12 mouse cellular contexts compared by ENCODE assay signal in the genomic region with DNA sequence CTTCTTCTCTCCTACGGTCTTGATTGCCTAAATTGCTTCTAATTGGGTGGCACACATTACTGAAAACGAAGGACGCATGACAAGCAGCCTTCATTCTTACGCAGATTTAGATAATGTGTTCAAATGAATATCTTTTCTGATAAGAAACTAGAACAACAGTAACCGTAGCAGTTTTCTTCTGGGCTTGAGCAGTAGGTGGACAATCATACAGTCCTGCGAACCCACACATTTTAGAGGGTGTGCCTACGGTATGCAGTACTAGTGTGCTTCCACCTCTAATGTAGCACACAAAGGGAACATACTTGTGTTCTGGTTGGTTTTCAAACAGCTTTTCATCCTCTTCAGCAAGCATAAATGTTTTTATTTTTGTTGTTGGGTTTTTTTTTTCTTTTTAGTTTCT.
A peak's percentile ranks its signal among the peaks of the same experiment; 100 is the strongest.
DNase-seq lines count a peak whose midpoint lies in the region; ATAC-seq and TF ChIP-seq lines count a peak whose summit lies in the region.
"Had no signal": no experiment of that assay in that cellular context is flagged by ENCODE, and none has a peak within 500 bp of the region (broad histone marks: within the 10 kb centered on the region; RNA-seq: fewer than 3 reads in every experiment).

No protein-coding gene starts in this region.

- no peaks in the 10 kb centered on the region for H3K27me3 ChIP-seq in cerebellum, adult 2 months (ENCODE audit: control insufficient read depth, insufficient read depth, low read length)
- no peaks in the 10 kb centered on the region for H3K27me3 ChIP-seq in forebrain, embryonic 13.5 days

- peak overlapping the region; percentile 79 for H3K4me2 ChIP-seq in forebrain, embryonic 13.5 days
- H3K4me2 ChIP-seq: embryonic facial prominence, embryonic 12.5 days; stomach, embryonic 15.5 days had no signal

- peak overlapping the region; percentile 35; the same call in 1 of the 2 replicates for H3K27ac ChIP-seq in cerebellum, adult 2 months (ENCODE audit: insufficient read depth, low read length)
- H3K27ac ChIP-seq in forebrain, embryonic 13.5 days: peak overlapping the region; percentile 99
- H3K27ac ChIP-seq: embryonic facial prominence, embryonic 12.5 days; gastrocnemius, adult 2 months; stomach, embryonic 15.5 days had no signal

- H3K4me1 ChIP-seq in cerebellum, adult 2 months (ENCODE audit: control insufficient read depth, insufficient read depth, low read length): peaks cover 6% of the 10 kb centered on the region; the same call in 1 of the 2 replicates
- peaks cover 46% of the 10 kb centered on the region for H3K4me1 ChIP-seq in forebrain, embryonic 13.5 days

- H3K36me3 ChIP-seq in forebrain, embryonic 13.5 days (ENCODE audit: poor library complexity, severe bottlenecking): no peaks in the 10 kb centered on the region
- H3K36me3 ChIP-seq: embryonic facial prominence, embryonic 12.5 days; stomach, embryonic 15.5 days had no signal

- H3K9me3 ChIP-seq in forebrain, embryonic 13.5 days (replicated peaks): no peaks in the 10 kb centered on the region
- H3K9me3 ChIP-seq: embryonic facial prominence, embryonic 12.5 days; stomach, embryonic 15.5 days had no signal

- peak overlapping the region; percentile 92 for H3K9ac ChIP-seq in forebrain, embryonic 13.5 days
- H3K9ac ChIP-seq: embryonic facial prominence, embryonic 12.5 days; stomach, embryonic 15.5 days had no signal

- peak; percentile 44 to 48 for DNase-seq in cerebellum, adult 2 months
- peak; percentile 17 for DNase-seq in cerebellum, adult 8-10 months
- peak; percentile 10 for DNase-seq in left cerebral cortex, postnatal 4 days
- no peak for DNase-seq in urinary bladder, postnatal 4 days (ENCODE audit: low spot score in 2 of 2)
- no peak for DNase-seq in adrenal gland, postnatal 14 days
- no peak for DNase-seq in right cerebral cortex, postnatal 4 days
- DNase-seq: gastrocnemius, adult 2 months; kidney, postnatal 14 days had no signal

- TF ChIP-seq CTCF in cerebellum, adult 2 months (IDR thresholded peaks at IDR 0.05; ENCODE audit: borderline replicate concordance, insufficient read depth, low read depth, low read length): no peak

- 16% methylated on average over 7 of the region's 7 CpGs for WGBS in cerebellum, adult 2 months
- 4% methylated on average over 7 of the region's 7 CpGs for WGBS in forebrain, embryonic 13.5 days

- TF ChIP-seq POLR2A in cerebellum, adult 2 months (IDR thresholded peaks at IDR 0.05; ENCODE audit: borderline replicate concordance, insufficient read depth, low read length): no peak

- ATAC-seq in cerebellum, adult (ENCODE audit: insufficient number of reproducible peaks, low FRiP score, low TSS enrichment): no peak
- ATAC-seq in forebrain, embryonic 13.5 days: no peak

- H3K4me3 ChIP-seq in cerebellum, adult 2 months (replicated peaks; ENCODE audit: insufficient read depth, low read depth, low read length): peak overlapping the region; percentile 21
- H3K4me3 ChIP-seq in forebrain, embryonic 13.5 days: peak overlapping the region; percentile 36
- H3K4me3 ChIP-seq: embryonic facial prominence, embryonic 12.5 days; gastrocnemius, adult 2 months; stomach, embryonic 15.5 days had no signal

- intact Hi-C loops in left cerebral cortex, postnatal 4 days (cut with DNase I): loop anchor here (2.0 to 10.0 kb wide), 6 partner anchors 223 to 820 kb away; no protein-coding TSS in a partner anchor

Comparison
In these comparisons a context has a peak if more than half of its experiments do, and no peak if none do; other contexts are left out.
1. DNase-seq: peak in cerebellum, adult 2 months (2 of 2), cerebellum, adult 8-10 months (single experiment) and left cerebral cortex, postnatal 4 days (single experiment); none in urinary bladder, postnatal 4 days (0 of 2), adrenal gland, postnatal 14 days (single experiment) and right cerebral cortex, postnatal 4 days (single experiment).